Mouse (Mus musculus) kidney, embryonic 14.5 days (tissue): ENCODE results near the gene Usp46. TPM values are rescaled to one million over a fixed set of nuclear protein-coding genes. Genes with fewer than 3 reads are reported as not detected.
"Not testable (repeated sequence)": the region's sequence is repeated elsewhere in the genome, so short reads cannot be mapped to it uniquely, and the experiment has no call there.

Source experiments
- ATAC-seq: fragments of 200-750 bp; cut with Nextera tagmentation; 2 replicates; pipeline ENCODE4 v1.8.0; 2017; ENCODE audit warnings: moderate number of reproducible peaks, mild to moderate bottlenecking, moderate TSS enrichment, moderate library complexity; ENCODE audit not compliant: low FRiP score, low TSS enrichment
- H3K27ac ChIP-seq: fragments of 300-500 bp; sonication (generic); 2 replicates; pipeline ENCODE4 v1.5.1; 2014; ENCODE audit warnings: low read depth, mild to moderate bottlenecking, low read length, moderate library complexity, mixed read lengths
- H3K27me3 ChIP-seq: fragments of 300-500 bp; sonication (generic); 2 replicates; pipeline ENCODE4 v1.6.1; 2014; ENCODE audit warnings: mild to moderate bottlenecking, low read length; ENCODE audit not compliant: control insufficient read depth, insufficient read depth
- H3K36me3 ChIP-seq: fragments of 300-500 bp; sonication (generic); 2 replicates; pipeline ENCODE4 v1.6.1; 2014; ENCODE audit warnings: low read length, mixed read lengths; ENCODE audit not compliant: control insufficient read depth, insufficient read depth
- H3K4me1 ChIP-seq: fragments of 300-500 bp; sonication (generic); 2 replicates; pipeline ENCODE4 v1.6.1; 2014; ENCODE audit warnings: low read length, mixed read lengths; ENCODE audit not compliant: control insufficient read depth, insufficient read depth
- H3K4me2 ChIP-seq: fragments of 300-500 bp; sonication (generic); replicated peaks from 2 replicates; pipeline ENCODE4 v1.6.1; 2014; ENCODE audit warnings: low read depth, mild to moderate bottlenecking, low read length
- H3K4me3 ChIP-seq: fragments of 300-500 bp; sonication (generic); 2 replicates; pipeline ENCODE4 v1.5.1; 2014; ENCODE audit warnings: mild to moderate bottlenecking, low read length
- H3K9ac ChIP-seq: fragments of 300-500 bp; sonication (generic); 2 replicates; pipeline ENCODE4 v1.6.1; 2014; ENCODE audit warnings: low read depth, mild to moderate bottlenecking, low read length, moderate library complexity
- H3K9me3 ChIP-seq: fragments of 300-500 bp; sonication (generic); 2 replicates; pipeline ENCODE4 v1.6.1; 2016; ENCODE audit warnings: low read length; ENCODE audit not compliant: control insufficient read depth
- WGBS: fragments of 180-500 bp; shearing (Covaris S2); extraction: QIAGEN DNeasy Blood & Tissue Kit; methylation state at CpG from one replicate; pipeline ENCODE4 v1.1.7; 2014; 5-methylcytosine and 5-hydroxymethylcytosine counted together
- polyA plus RNA-seq: library from polyadenylated mRNA; unstranded; fragments of >200 nt; fragmentation: Nextera tagmentation; extraction: Ambion mirVana; gene quantifications from 2 replicates; pipeline ENCODE4 v1.2.1, GENCODE M21; 2014

Gene Usp46
- polyA plus RNA-seq, 1 experiment from 2014 or later = 34.5 TPM

DNA sequence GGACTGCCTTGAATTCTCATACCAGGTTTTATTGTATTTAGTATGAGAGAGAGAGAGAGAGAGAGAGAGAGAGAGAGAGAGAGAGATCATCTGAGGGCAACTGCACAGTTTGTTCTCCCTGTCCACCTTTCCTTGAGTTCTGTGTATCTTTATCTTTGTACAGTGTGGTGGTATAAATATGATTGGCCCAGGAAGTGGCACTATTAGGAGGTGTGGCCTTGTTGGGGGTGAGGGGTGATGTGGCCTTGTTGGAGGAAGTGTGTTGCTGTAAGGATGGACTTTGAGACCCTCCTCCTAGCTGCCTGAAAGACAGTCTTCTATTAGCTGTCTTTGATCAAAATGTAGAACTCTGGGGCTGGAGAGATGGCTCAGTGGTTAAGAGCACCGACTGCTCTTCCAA, 10.2 kb upstream of the Usp46 start:
- Histone ChIP-seq H3K36me3 (no peaks in the 10 kb centered on the region), H3K9me3 (no peaks in the 10 kb centered on the region), H3K4me1 (peaks cover 5% of the 10 kb centered on the region; the same call in 1 of the 2 replicates), H3K27me3 (no peaks in the 10 kb centered on the region), H3K9ac (no peak overlapping the region), H3K4me2 (no peak overlapping the region), H3K4me3 (no peak overlapping the region), H3K27ac (no peak overlapping the region)
- WGBS = 91% methylated on average over 1 of the region's 1 CpGs
- no peak for ATAC-seq

DNA sequence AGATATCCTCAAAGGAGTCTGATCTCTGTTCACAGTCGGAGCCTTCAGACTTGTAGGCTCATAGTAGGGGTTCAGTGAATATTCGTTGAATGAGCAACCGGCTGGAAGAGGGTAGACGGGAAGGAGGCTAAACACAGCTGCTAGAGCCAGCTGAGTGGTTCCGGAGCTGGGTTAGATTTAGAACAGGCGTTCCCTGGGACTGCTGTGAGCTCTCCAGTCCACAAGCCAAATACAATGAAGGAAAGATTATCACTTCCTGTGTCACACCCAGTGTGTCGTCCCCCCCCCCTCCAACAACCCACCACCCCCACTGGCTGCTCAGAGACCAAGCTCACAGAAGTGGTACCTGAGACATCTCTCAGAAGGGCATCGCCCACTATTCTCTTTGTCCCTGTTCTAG, 9.7 kb upstream of the Usp46 start:
- H3K9ac ChIP-seq = no peak overlapping the region
- no peaks in the 10 kb centered on the region for H3K36me3 ChIP-seq
- no peak overlapping the region for H3K4me3 ChIP-seq
- peaks cover 5% of the 10 kb centered on the region; the same call in 1 of the 2 replicates for H3K4me1 ChIP-seq
- no peaks in the 10 kb centered on the region for H3K9me3 ChIP-seq
- no peak overlapping the region for H3K27ac ChIP-seq
- 54% methylated on average over 8 of the region's 8 CpGs for WGBS
- H3K4me2 ChIP-seq = no peak overlapping the region
- no peak for ATAC-seq
- no peaks in the 10 kb centered on the region for H3K27me3 ChIP-seq

DNA sequence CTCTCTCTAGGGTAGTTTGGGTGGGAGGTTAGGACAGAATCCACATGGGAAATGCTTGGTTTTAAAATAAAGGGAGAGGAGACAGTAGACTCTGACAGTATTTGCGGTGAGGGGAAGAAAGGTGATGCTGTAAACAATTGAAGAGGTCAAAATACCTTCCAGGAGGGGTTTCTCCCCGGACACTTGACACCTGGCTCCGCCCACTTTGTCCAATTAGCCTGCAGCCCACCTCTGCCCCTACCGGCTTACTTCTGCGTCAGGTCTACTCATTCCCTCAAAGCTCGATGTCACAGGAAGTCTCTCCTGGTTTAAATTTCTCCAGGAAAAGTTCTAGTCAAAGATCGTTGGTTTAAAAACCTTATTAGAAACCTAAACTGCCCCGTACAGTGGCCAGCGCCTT, 8.5 kb upstream of the Usp46 start:
- Histone ChIP-seq H3K36me3 (no peaks in the 10 kb centered on the region), H3K27ac (no peak overlapping the region), H3K27me3 (no peaks in the 10 kb centered on the region), H3K4me3 (no peak overlapping the region), H3K9ac (no peak overlapping the region), H3K4me1 (peaks cover 5% of the 10 kb centered on the region; the same call in 1 of the 2 replicates), H3K9me3 (no peaks in the 10 kb centered on the region), H3K4me2 (peak overlapping the region; percentile 13; the same call in 1 of the 2 replicates)
- no peak for ATAC-seq
- 4% methylated on average over 9 of the region's 9 CpGs for WGBS

DNA sequence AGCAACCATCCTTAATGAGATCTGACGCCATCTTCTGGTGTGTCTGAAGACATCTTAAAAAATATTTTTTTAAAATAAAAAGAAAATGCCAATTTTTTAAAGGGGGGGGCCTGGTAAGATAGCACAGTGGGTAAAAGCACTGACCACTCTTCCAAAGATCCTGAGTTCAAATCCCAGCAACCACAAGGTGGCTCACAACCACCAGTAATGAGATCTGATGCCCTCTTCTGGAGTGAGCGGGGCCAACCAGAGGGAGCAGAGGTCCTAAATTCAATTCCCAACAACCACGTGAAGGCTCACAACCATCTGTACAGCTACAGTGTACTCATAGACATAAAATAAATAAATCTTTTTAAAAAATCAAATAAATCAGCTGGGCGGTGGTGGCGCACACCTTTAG, 2.3 kb upstream of the Usp46 start:
- H3K4me2 ChIP-seq, H3K9ac ChIP-seq, ATAC-seq, H3K9me3 ChIP-seq, H3K36me3 ChIP-seq, H3K4me3 ChIP-seq, H3K27ac ChIP-seq, H3K27me3 ChIP-seq: not testable (repeated sequence)
- H3K4me1 ChIP-seq = peaks cover 25% of the 10 kb centered on the region
- WGBS = 90% methylated on average over 5 of the region's 5 CpGs

DNA sequence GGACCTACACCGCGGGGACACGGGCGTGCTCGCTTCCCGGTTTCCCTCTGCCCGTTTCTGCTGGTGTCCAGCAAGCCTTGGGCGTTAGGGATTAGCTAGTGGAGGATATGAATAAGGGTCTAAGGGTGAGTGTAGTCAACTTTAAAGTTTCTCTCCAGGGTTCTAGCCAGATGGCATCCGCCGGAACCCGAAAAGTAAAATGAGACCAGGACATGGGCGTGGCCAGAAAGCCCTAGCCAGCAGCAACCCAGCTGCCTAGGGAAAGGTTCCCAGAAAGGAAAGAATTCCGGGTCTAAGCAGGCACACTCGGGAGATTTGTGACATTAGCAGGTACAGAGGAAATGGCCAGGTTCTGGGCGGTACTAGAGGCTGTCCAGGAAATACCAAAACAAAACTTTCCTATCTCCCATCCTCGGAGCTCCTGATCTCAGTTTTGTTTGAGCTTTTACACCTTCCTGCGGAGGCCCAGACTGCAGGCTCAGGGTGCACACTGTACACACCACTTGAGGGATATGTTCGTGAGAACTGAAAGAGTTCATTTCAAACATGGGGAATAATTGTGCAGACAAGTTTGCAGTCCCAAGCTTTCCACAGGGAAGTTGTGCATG, 587 bp upstream of the Usp46 start:
- under 1% methylated on average over 18 of the region's 18 CpGs for WGBS
- peaks cover 35% of the 10 kb centered on the region for H3K4me1 ChIP-seq

DNA sequence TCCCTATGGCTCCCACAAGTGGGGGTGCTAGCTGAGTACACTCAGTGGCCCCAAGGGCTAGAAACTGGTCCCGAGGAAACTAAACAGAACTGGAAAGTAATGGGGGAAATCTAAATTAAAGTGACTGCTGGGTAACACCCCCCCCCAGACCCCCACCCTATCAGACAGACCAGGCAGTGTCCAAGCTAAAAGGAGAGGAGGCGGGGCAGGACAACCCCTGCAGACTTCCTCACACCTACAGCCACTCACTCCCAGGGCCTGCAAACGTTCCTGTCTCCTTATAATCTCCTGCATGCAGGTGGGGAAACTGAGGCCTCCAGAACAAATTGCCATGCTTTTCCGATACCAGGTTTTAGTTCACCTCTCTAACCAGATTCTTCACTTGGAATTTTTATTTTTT, 885 bp downstream of the Usp46 start:
- H3K9ac ChIP-seq = peak overlapping the region; percentile 96
- H3K27ac ChIP-seq = peak overlapping the region; percentile 98; the same call in 1 of the 2 replicates
- H3K27me3 ChIP-seq = no peaks in the 10 kb centered on the region
- no peaks in the 10 kb centered on the region for H3K9me3 ChIP-seq
- peaks cover 35% of the 10 kb centered on the region for H3K4me1 ChIP-seq
- H3K4me2 ChIP-seq = peak overlapping the region; percentile 82
- peak overlapping the region; percentile 93 for H3K4me3 ChIP-seq
- WGBS = 7% methylated on average over 4 of the region's 4 CpGs
- ATAC-seq = 0 out of 2 replicates have a peak, but pooled peaks have one; percentile 17
- no peaks in the 10 kb centered on the region for H3K36me3 ChIP-seq

More for the DNA sequence above, 587 bp upstream of the Usp46 start:
- peak; percentile 58 for ATAC-seq
- H3K4me3 ChIP-seq = peak overlapping the region; percentile 93
- no peaks in the 10 kb centered on the region for H3K9me3 ChIP-seq
- no peaks in the 10 kb centered on the region for H3K27me3 ChIP-seq
- no peaks in the 10 kb centered on the region for H3K36me3 ChIP-seq
- H3K9ac ChIP-seq = peak overlapping the region; percentile 96
- H3K4me2 ChIP-seq = peak overlapping the region; percentile 82
- H3K27ac ChIP-seq = peak overlapping the region; percentile 98

DNA sequence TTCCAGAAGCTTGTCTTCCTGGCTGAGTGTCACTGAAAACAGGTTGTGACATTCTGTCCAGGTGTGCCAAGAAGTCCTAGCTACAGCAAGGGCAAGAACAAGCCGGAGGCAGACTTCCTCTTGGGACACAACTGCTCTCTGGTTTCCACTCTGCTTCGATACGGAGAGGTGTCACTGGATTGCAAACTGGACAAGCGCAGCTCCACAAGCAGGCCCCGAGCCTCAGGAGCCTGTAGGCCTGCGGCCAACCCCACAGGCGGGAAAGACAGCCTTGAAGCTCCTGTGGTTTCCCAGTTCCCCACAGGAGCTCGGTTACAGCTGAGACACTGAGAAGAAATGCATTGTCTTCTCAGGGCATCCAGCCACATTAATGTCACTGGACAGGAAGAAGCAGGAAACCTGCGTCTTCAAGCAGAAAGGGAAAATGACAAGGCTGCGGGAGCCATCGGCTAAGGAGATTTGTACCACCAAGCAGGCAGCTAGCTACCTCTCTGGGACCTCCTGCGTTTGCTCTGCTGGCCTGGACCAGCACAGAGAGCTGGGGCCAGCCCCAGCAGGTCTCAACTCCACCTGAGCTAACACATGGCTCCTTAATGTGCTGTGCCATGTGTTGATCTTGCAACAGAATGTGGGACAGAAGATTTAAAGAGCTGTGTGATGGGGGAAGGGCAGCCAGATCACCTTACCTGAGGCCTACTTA, 1.7 kb downstream of the Usp46 start:
- H3K4me3 ChIP-seq = peak overlapping the region; percentile 93
- peak overlapping the region; percentile 82 for H3K27ac ChIP-seq
- peak overlapping the region; percentile 47; the same call in 1 of the 2 replicates for H3K9ac ChIP-seq
- no peaks in the 10 kb centered on the region for H3K27me3 ChIP-seq
- peak overlapping the region; percentile 82 for H3K4me2 ChIP-seq
- H3K4me1 ChIP-seq = peaks cover 38% of the 10 kb centered on the region
- ATAC-seq = no peak
- WGBS = 14% methylated on average over 12 of the region's 12 CpGs
- no peaks in the 10 kb centered on the region for H3K9me3 ChIP-seq
- H3K36me3 ChIP-seq = no peaks in the 10 kb centered on the region

DNA sequence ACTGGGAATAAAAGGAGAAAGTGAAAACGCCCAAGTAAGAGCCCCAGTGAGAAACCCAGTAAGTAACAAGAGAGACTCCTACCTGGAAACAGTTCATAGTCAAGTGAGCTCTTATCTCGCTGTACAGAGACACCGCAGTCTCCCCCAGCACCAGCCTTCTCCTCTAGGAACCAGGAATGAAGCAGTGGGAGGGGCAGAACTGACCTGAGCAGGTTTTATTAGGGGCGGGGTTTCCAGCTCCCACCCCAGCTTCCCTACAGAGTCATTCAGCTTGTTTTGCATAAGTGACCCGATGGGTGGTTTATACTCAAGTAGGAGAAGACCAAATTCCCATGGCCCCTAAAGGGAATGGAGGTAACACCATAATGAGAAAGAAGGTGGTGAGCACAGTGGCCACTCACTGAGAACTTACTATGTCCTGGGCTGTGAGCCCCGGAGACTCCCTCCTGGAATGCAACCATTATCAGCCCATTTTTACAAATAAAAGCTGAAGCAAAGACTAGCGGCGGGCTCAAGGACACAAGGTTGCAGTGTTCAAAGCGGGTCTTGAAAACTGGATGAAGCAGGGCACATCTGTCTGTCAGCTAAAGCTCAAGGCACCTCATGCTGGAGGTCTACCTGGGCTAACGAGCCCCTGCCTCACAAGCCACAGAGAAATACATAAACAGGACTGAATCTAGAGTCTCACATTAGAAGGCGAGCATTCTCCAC, 2.5 kb downstream of the Usp46 start:
- H3K9ac ChIP-seq = no peak overlapping the region
- peak overlapping the region; percentile 82; the same call in 1 of the 2 replicates for H3K27ac ChIP-seq
- H3K4me3 ChIP-seq = peak overlapping the region; percentile 93
- H3K4me2 ChIP-seq = peak overlapping the region; percentile 82
- no peaks in the 10 kb centered on the region for H3K36me3 ChIP-seq
- no peaks in the 10 kb centered on the region for H3K27me3 ChIP-seq
- H3K9me3 ChIP-seq = no peaks in the 10 kb centered on the region
- peaks cover 41% of the 10 kb centered on the region for H3K4me1 ChIP-seq
- 33% methylated on average over 11 of the region's 11 CpGs for WGBS
- ATAC-seq = no peak

DNA sequence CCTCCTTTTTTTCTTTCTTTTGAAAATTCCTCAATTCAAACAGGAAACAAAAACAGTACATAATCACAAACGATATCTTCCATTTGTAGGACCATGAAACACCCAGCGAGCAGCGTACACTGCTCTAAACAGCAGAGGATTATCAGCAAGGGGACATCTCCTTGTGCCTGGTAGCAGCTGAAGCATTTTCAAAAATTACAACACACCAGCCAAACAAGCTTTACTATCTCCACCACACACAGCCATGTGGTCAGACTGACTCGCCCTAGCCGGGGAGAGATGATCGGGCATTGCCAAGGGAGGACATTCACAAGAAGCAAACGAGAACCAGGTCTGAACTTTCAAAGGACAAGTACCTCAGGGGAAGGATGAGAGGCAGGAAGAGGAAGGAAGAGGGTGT, 3.4 kb downstream of the Usp46 start:
- Histone ChIP-seq H3K27me3 (no peaks in the 10 kb centered on the region), H3K9ac (no peak overlapping the region), H3K4me1 (peaks cover 41% of the 10 kb centered on the region), H3K4me2 (peak overlapping the region; percentile 82; the same call in 1 of the 2 replicates), H3K4me3 (no peak overlapping the region), H3K36me3 (no peaks in the 10 kb centered on the region), H3K9me3 (no peaks in the 10 kb centered on the region), H3K27ac (no peak overlapping the region)
- 75% methylated on average over 7 of the region's 7 CpGs for WGBS
- no peak for ATAC-seq
